In the genomic region with DNA sequence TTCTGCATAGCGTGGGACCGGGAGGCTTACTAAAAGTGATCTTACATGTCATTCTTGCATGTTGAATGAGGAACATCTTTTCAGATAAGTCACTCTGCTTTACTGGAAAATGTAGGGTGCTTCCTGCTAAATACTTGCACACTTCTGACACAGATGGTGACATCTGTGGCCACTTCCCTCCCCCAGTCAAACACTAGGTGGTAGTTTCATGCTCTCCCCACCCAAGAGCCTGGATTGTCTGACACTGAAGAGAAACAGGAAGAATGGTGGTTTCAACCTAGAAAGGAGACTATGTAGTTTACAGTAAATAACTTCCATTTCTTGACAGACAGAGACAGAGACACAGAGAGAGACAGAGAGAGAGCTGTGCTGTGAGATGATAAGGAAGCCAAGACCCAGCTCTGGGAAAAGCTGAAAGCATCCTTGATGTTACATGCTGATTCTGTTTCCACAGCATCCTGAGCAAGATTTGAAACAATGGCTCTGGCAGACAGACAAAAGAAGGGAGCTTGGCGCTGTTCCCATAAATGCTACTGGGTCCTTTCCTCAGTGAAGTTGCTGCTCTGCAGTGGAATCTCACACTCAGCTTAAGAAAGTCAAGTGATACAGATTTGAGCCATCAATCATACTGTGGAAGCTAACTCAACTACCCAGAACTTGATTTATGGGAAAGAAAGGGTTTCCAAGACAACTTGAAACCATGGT, we compare ENCODE assay signal across 8 mouse cellular contexts.
DNase-seq lines count a peak whose midpoint lies in the region; ATAC-seq and TF ChIP-seq lines count a peak whose summit lies in the region.

No protein-coding gene starts in this region.

- TF ChIP-seq CTCF in gastrocnemius, adult 2 months (IDR thresholded peaks at IDR 0.05), result no peak

- no peaks in the 10 kb centered on the region for H3K9me3 ChIP-seq in neural tube, embryonic 15.5 days (replicated peaks)

- intact Hi-C loops in gastrocnemius, adult 2 months (cut with DNase I), result no loop called here
- intact Hi-C loops in gastrocnemius, postnatal 14 days (cut with DNase I; ENCODE audit: low total_unique reads), result no loop called here

- WGBS in neural tube, embryonic 15.5 days, result 88% methylated on average over 3 of the region's 3 CpGs

- DNase-seq in gastrocnemius, adult 2 months, result peak; percentile 41
- DNase-seq in gastrocnemius, postnatal 14 days, result no peak
- peak; percentile 50 for DNase-seq in 416B (ENCODE audit: low read depth)
- peak; percentile 62 for DNase-seq in heart, adult 8-10 months (ENCODE audit: low spot score)
- DNase-seq in lung, postnatal 25 days (ENCODE audit: low spot score), result peak; percentile 53
- DNase-seq in cerebellum, postnatal 14 days, result no peak
- no peak for DNase-seq in ovary, postnatal 10 days (ENCODE audit: low spot score)

- H3K36me3 ChIP-seq in neural tube, embryonic 15.5 days, result no peaks in the 10 kb centered on the region

- H3K4me3 ChIP-seq in gastrocnemius, adult 2 months, result no peak overlapping the region
- H3K4me3 ChIP-seq in neural tube, embryonic 15.5 days (replicated peaks), result no peak overlapping the region

- H3K9ac ChIP-seq in neural tube, embryonic 15.5 days (replicated peaks), result no peak overlapping the region

- H3K4me2 ChIP-seq in neural tube, embryonic 15.5 days, result no peak overlapping the region

- H3K27ac ChIP-seq in gastrocnemius, adult 2 months, result 0 out of 2 replicates have a peak overlapping the region, but pooled peaks have one; percentile 3
- no peak overlapping the region for H3K27ac ChIP-seq in neural tube, embryonic 15.5 days (replicated peaks)

- ATAC-seq in neural tube, embryonic 15.5 days (ENCODE audit: low FRiP score), result no peak

- no peaks in the 10 kb centered on the region for H3K27me3 ChIP-seq in neural tube, embryonic 15.5 days (replicated peaks)

- H3K4me1 ChIP-seq in neural tube, embryonic 15.5 days, result 0 out of 2 replicates have a peak, but pooled peaks cover 3% of the 10 kb centered on the region

Comparison
In these comparisons a context has a peak if more than half of its experiments do, and no peak if none do; other contexts are left out.
1. DNase-seq: peak in gastrocnemius, adult 2 months (single experiment), 416B (single experiment), heart, adult 8-10 months (single experiment) and lung, postnatal 25 days (single experiment); none in gastrocnemius, postnatal 14 days (single experiment), cerebellum, postnatal 14 days (0 of 2) and ovary, postnatal 10 days (single experiment).